Mouse (Mus musculus) bone marrow macrophage, adult 2 months (primary cell): ENCODE data around the gene Pdss2.

Experiments used
- CTCF ChIP-seq: IDR thresholded peaks from 2 replicates; pipeline ENCODE4 v1.5.1; 2012; ENCODE audit warnings: low read depth, mild to moderate bottlenecking, low read length, moderate library complexity
- POLR2A ChIP-seq: IDR thresholded peaks from 2 replicates; pipeline ENCODE4 v1.6.1; 2012; ENCODE audit warnings: mild to moderate bottlenecking, low read depth, low read length, borderline replicate concordance

GRCm38 (mm10) chr10:43406107-43406506 is 184.8 kb downstream of the Pdss2 start:
- TF ChIP-seq CTCF, result no peak
- no peak for TF ChIP-seq POLR2A
